ENCODE assay signal across 12 mouse cellular contexts in genomic region chr7:31084140-31084539, GRCm38 (mm10). TPM values are rescaled to one million over a fixed set of nuclear protein-coding genes. Genes with fewer than 3 reads are reported as not detected.
A peak's percentile ranks its signal among the peaks of the same experiment; 100 is the strongest.
DNase-seq lines count a peak whose midpoint lies in the region; ATAC-seq lines count a peak whose summit lies in the region.
"Had no signal": no experiment of that assay in that cellular context is flagged by ENCODE, and none has a peak within 500 bp of the region (broad histone marks: within the 10 kb centered on the region; RNA-seq: fewer than 3 reads in every experiment).

No protein-coding gene starts in this region.

- peaks cover 5% of the 10 kb centered on the region; the same call in 1 of the 2 replicates for H3K9me3 ChIP-seq in hindbrain, embryonic 10.5 days
- no peaks in the 10 kb centered on the region for H3K9me3 ChIP-seq in hindbrain, embryonic 16.5 days (ENCODE audit: control insufficient read depth, low read length)
- no peaks in the 10 kb centered on the region for H3K9me3 ChIP-seq in lung, embryonic 16.5 days (ENCODE audit: control insufficient read depth, low read length)
- H3K9me3 ChIP-seq in hindbrain, embryonic 15.5 days, result no peaks in the 10 kb centered on the region
- no peaks in the 10 kb centered on the region for H3K9me3 ChIP-seq in stomach, embryonic 14.5 days (ENCODE audit: control insufficient read depth, low read depth, low read length)
- no peaks in the 10 kb centered on the region for H3K9me3 ChIP-seq in midbrain, embryonic 11.5 days (ENCODE audit: control insufficient read depth, low read length)

- no peaks in the 10 kb centered on the region for H3K27me3 ChIP-seq in hindbrain, embryonic 10.5 days (ENCODE audit: insufficient read depth, poor library complexity, severe bottlenecking)
- no peaks in the 10 kb centered on the region for H3K27me3 ChIP-seq in hindbrain, embryonic 16.5 days (replicated peaks; ENCODE audit: control insufficient read depth, insufficient read depth, low read length)
- H3K27me3 ChIP-seq in lung, embryonic 16.5 days (ENCODE audit: control insufficient read depth, insufficient read depth, low read depth, low read length), result no peaks in the 10 kb centered on the region
- no peaks in the 10 kb centered on the region for H3K27me3 ChIP-seq in hindbrain, embryonic 15.5 days
- no peaks in the 10 kb centered on the region for H3K27me3 ChIP-seq in stomach, embryonic 14.5 days (ENCODE audit: control insufficient read depth, insufficient read depth, low read length)
- no peaks in the 10 kb centered on the region for H3K27me3 ChIP-seq in midbrain, embryonic 11.5 days (ENCODE audit: control insufficient read depth, insufficient read depth, low read length)
- H3K27me3 ChIP-seq: forebrain, embryonic 13.5 days had no signal

- H3K4me1 ChIP-seq in hindbrain, embryonic 10.5 days (replicated peaks), result peaks cover 36% of the 10 kb centered on the region
- peaks cover 4% of the 10 kb centered on the region for H3K4me1 ChIP-seq in hindbrain, embryonic 16.5 days (ENCODE audit: control insufficient read depth, insufficient read depth, low read depth, low read length)
- peaks cover 9% of the 10 kb centered on the region for H3K4me1 ChIP-seq in lung, embryonic 16.5 days (replicated peaks; ENCODE audit: control insufficient read depth, insufficient read depth, low read length)
- H3K4me1 ChIP-seq in hindbrain, embryonic 15.5 days (replicated peaks), result no peaks in the 10 kb centered on the region
- peaks cover 15% of the 10 kb centered on the region; the same call in 1 of the 2 replicates for H3K4me1 ChIP-seq in stomach, embryonic 14.5 days (ENCODE audit: control insufficient read depth, insufficient read depth, low read length)
- peaks cover 4% of the 10 kb centered on the region; the same call in 1 of the 2 replicates for H3K4me1 ChIP-seq in midbrain, embryonic 11.5 days (ENCODE audit: control insufficient read depth, insufficient read depth, low read length)

- H3K36me3 ChIP-seq in hindbrain, embryonic 10.5 days, result no peaks in the 10 kb centered on the region
- H3K36me3 ChIP-seq in hindbrain, embryonic 16.5 days (ENCODE audit: control insufficient read depth, insufficient read depth, low read length), result no peaks in the 10 kb centered on the region
- H3K36me3 ChIP-seq in lung, embryonic 16.5 days (ENCODE audit: control insufficient read depth, insufficient read depth, low read length), result no peaks in the 10 kb centered on the region
- no peaks in the 10 kb centered on the region for H3K36me3 ChIP-seq in hindbrain, embryonic 15.5 days
- H3K36me3 ChIP-seq in stomach, embryonic 14.5 days (ENCODE audit: control insufficient read depth, insufficient read depth, low read length), result no peaks in the 10 kb centered on the region
- no peaks in the 10 kb centered on the region for H3K36me3 ChIP-seq in midbrain, embryonic 11.5 days (ENCODE audit: control insufficient read depth, insufficient read depth, low read length)

- no peak overlapping the region for H3K9ac ChIP-seq in hindbrain, embryonic 16.5 days (ENCODE audit: low read depth, low read length)
- H3K9ac ChIP-seq in lung, embryonic 16.5 days (ENCODE audit: low read length), result no peak overlapping the region
- no peak overlapping the region for H3K9ac ChIP-seq in hindbrain, embryonic 15.5 days
- no peak overlapping the region for H3K9ac ChIP-seq in stomach, embryonic 14.5 days (replicated peaks; ENCODE audit: low read depth, low read length)
- no peak overlapping the region for H3K9ac ChIP-seq in midbrain, embryonic 11.5 days (ENCODE audit: low read length)
- H3K9ac ChIP-seq: forebrain, embryonic 13.5 days had no signal

- ATAC-seq in hindbrain, embryonic 16.5 days, result no peak
- peak; percentile 69 for ATAC-seq in lung, embryonic 16.5 days (ENCODE audit: low read depth)
- no peak for ATAC-seq in hindbrain, embryonic 15.5 days (ENCODE audit: low FRiP score, low read depth)
- no peak for ATAC-seq in stomach, embryonic 14.5 days (ENCODE audit: insufficient number of reproducible peaks, insufficient read depth, low FRiP score, low read depth)
- no peak for ATAC-seq in midbrain, embryonic 11.5 days (ENCODE audit: low FRiP score)
- ATAC-seq: forebrain, embryonic 13.5 days had no signal

- DNase-seq in hindbrain, embryonic 10.5 days (ENCODE audit: low spot score), result no peak
- no peak for DNase-seq in lung, postnatal 10 days
- DNase-seq in natural killer cell, adult 2 months (ENCODE audit: low spot score in 2 of 2), result no peak
- no peak for DNase-seq in midbrain, embryonic 11.5 days (ENCODE audit: low spot score, missing footprints)
- DNase-seq: cerebellum, postnatal 10 days; heart, adult 18-20 months; right cerebral cortex, adult 18-20 months had no signal

- no peak overlapping the region for H3K4me3 ChIP-seq in hindbrain, embryonic 10.5 days
- no peak overlapping the region for H3K4me3 ChIP-seq in hindbrain, embryonic 16.5 days (ENCODE audit: low read length)
- no peak overlapping the region for H3K4me3 ChIP-seq in lung, embryonic 16.5 days (ENCODE audit: low read length)
- H3K4me3 ChIP-seq in hindbrain, embryonic 15.5 days, result no peak overlapping the region
- H3K4me3 ChIP-seq in stomach, embryonic 14.5 days (ENCODE audit: low read depth, low read length), result no peak overlapping the region
- H3K4me3 ChIP-seq in midbrain, embryonic 11.5 days (ENCODE audit: low read depth, low read length), result no peak overlapping the region
- H3K4me3 ChIP-seq: forebrain, embryonic 13.5 days had no signal

- peak overlapping the region; percentile 74 for H3K27ac ChIP-seq in hindbrain, embryonic 10.5 days
- H3K27ac ChIP-seq in hindbrain, embryonic 16.5 days (ENCODE audit: low read depth, low read length), result no peak overlapping the region
- 0 out of 2 replicates have a peak overlapping the region, but pooled peaks have one; percentile 0 for H3K27ac ChIP-seq in lung, embryonic 16.5 days (ENCODE audit: low read length)
- H3K27ac ChIP-seq in hindbrain, embryonic 15.5 days (replicated peaks), result peak overlapping the region; percentile 32; the same call in 1 of the 2 replicates
- peak overlapping the region; percentile 75 for H3K27ac ChIP-seq in stomach, embryonic 14.5 days (ENCODE audit: low read length)
- H3K27ac ChIP-seq in midbrain, embryonic 11.5 days (ENCODE audit: low read depth, low read length), result no peak overlapping the region
- H3K27ac ChIP-seq: forebrain, embryonic 13.5 days had no signal

- H3K4me2 ChIP-seq in hindbrain, embryonic 16.5 days (ENCODE audit: low read length), result no peak overlapping the region
- H3K4me2 ChIP-seq in lung, embryonic 16.5 days (ENCODE audit: low read depth, low read length), result no peak overlapping the region
- no peak overlapping the region for H3K4me2 ChIP-seq in hindbrain, embryonic 15.5 days
- H3K4me2 ChIP-seq in stomach, embryonic 14.5 days (replicated peaks; ENCODE audit: low read depth, low read length), result no peak overlapping the region
- no peak overlapping the region for H3K4me2 ChIP-seq in midbrain, embryonic 11.5 days
- H3K4me2 ChIP-seq: forebrain, embryonic 13.5 days had no signal

- whole genome bisulfite sequencing in hindbrain, embryonic 10.5 days, result 57% methylated on average over 9 of the region's 9 CpGs
- 54% methylated on average over 9 of the region's 9 CpGs for WGBS in hindbrain, embryonic 16.5 days
- 36% methylated on average over 9 of the region's 9 CpGs for WGBS in lung, embryonic 16.5 days
- WGBS in hindbrain, embryonic 15.5 days, result 52% methylated on average over 9 of the region's 9 CpGs
- WGBS in stomach, embryonic 14.5 days, result 35% methylated on average over 9 of the region's 9 CpGs
- 64% methylated on average over 9 of the region's 9 CpGs for WGBS in midbrain, embryonic 11.5 days

RNA-seq across cellular contexts. Expression of gene Fxyd3, which starts 7.6 kb away (rescaled TPM):
- 7.9 and 10.8 TPM in 2 replicates for polyA plus RNA-seq in hindbrain, embryonic 10.5 days (2016; fragmentation: Nextera tagmentation; extraction: Ambion mirVana)
- 0.43 and 0.95 TPM in 2 replicates for polyA plus RNA-seq in hindbrain, embryonic 16.5 days (2015; fragmentation: Nextera tagmentation; extraction: Ambion mirVana)
- polyA plus RNA-seq in lung, embryonic 16.5 days (2015; fragmentation: Nextera tagmentation; extraction: Ambion mirVana), result 76.9 and 84.8 TPM in 2 replicates
- polyA plus RNA-seq in hindbrain, embryonic 15.5 days (2015; fragmentation: Nextera tagmentation; extraction: Ambion mirVana), result 0.31 TPM in 1 of 2 replicates, not detected in the other
- polyA plus RNA-seq in stomach, embryonic 14.5 days (2014; fragmentation: Nextera tagmentation; extraction: Ambion mirVana), result 458 and 479 TPM in 2 replicates
- 1.8 and 2.3 TPM in 2 replicates for polyA plus RNA-seq in midbrain, embryonic 11.5 days (2014; fragmentation: Nextera tagmentation; extraction: Ambion mirVana)
- polyA plus RNA-seq: forebrain, embryonic 13.5 days had no signal

RNA-seq across cellular contexts. Expression of gene Lgi4, which starts 25.0 kb away (rescaled TPM):
- polyA plus RNA-seq in hindbrain, embryonic 10.5 days (2016; fragmentation: Nextera tagmentation; extraction: Ambion mirVana), result 2.3 and 6.3 TPM in 2 replicates
- polyA plus RNA-seq in hindbrain, embryonic 16.5 days (2015; fragmentation: Nextera tagmentation; extraction: Ambion mirVana), result 0.50 and 0.65 TPM in 2 replicates
- polyA plus RNA-seq in lung, embryonic 16.5 days (2015; fragmentation: Nextera tagmentation; extraction: Ambion mirVana), result 0.14 and 0.38 TPM in 2 replicates
- polyA plus RNA-seq in hindbrain, embryonic 15.5 days (2015; fragmentation: Nextera tagmentation; extraction: Ambion mirVana), result 0.57 and 1.0 TPM in 2 replicates
- polyA plus RNA-seq in stomach, embryonic 14.5 days (2014; fragmentation: Nextera tagmentation; extraction: Ambion mirVana), result 0.78 and 1.7 TPM in 2 replicates
- polyA plus RNA-seq in midbrain, embryonic 11.5 days (2014; fragmentation: Nextera tagmentation; extraction: Ambion mirVana), result 0.58 and 0.85 TPM in 2 replicates

RNA-seq across cellular contexts. Expression of gene Fxyd1, which starts 27.1 kb away (rescaled TPM):
- 14.0 and 17.1 TPM in 2 replicates for polyA plus RNA-seq in hindbrain, embryonic 10.5 days (2016; fragmentation: Nextera tagmentation; extraction: Ambion mirVana)
- polyA plus RNA-seq in hindbrain, embryonic 16.5 days (2015; fragmentation: Nextera tagmentation; extraction: Ambion mirVana), result 69.4 and 89.9 TPM in 2 replicates
- 105 and 119 TPM in 2 replicates for polyA plus RNA-seq in lung, embryonic 16.5 days (2015; fragmentation: Nextera tagmentation; extraction: Ambion mirVana)
- 46.2 and 55.7 TPM in 2 replicates for polyA plus RNA-seq in hindbrain, embryonic 15.5 days (2015; fragmentation: Nextera tagmentation; extraction: Ambion mirVana)
- 86.7 and 99.3 TPM in 2 replicates for polyA plus RNA-seq in stomach, embryonic 14.5 days (2014; fragmentation: Nextera tagmentation; extraction: Ambion mirVana)
- 4.8 and 5.4 TPM in 2 replicates for polyA plus RNA-seq in midbrain, embryonic 11.5 days (2014; fragmentation: Nextera tagmentation; extraction: Ambion mirVana)

RNA-seq across cellular contexts. Expression of gene Hpn, which starts 30.9 kb away (rescaled TPM):
- 3.0 and 4.5 TPM in 2 replicates for polyA plus RNA-seq in hindbrain, embryonic 10.5 days (2016; fragmentation: Nextera tagmentation; extraction: Ambion mirVana)
- 0.61 and 0.75 TPM in 2 replicates for polyA plus RNA-seq in hindbrain, embryonic 16.5 days (2015; fragmentation: Nextera tagmentation; extraction: Ambion mirVana)
- polyA plus RNA-seq in lung, embryonic 16.5 days (2015; fragmentation: Nextera tagmentation; extraction: Ambion mirVana), result 17.4 and 23.2 TPM in 2 replicates
- 0.51 and 0.56 TPM in 2 replicates for polyA plus RNA-seq in hindbrain, embryonic 15.5 days (2015; fragmentation: Nextera tagmentation; extraction: Ambion mirVana)
- polyA plus RNA-seq in stomach, embryonic 14.5 days (2014; fragmentation: Nextera tagmentation; extraction: Ambion mirVana), result 23.0 TPM in 2 replicates
- 0.44 and 1.2 TPM in 2 replicates for polyA plus RNA-seq in midbrain, embryonic 11.5 days (2014; fragmentation: Nextera tagmentation; extraction: Ambion mirVana)
- polyA plus RNA-seq: forebrain, embryonic 13.5 days had no signal

RNA-seq across cellular contexts. Expression of gene Fxyd7, which starts 32.9 kb away (rescaled TPM):
- 1.4 and 7.6 TPM in 2 replicates for polyA plus RNA-seq in hindbrain, embryonic 10.5 days (2016; fragmentation: Nextera tagmentation; extraction: Ambion mirVana)
- polyA plus RNA-seq in hindbrain, embryonic 16.5 days (2015; fragmentation: Nextera tagmentation; extraction: Ambion mirVana), result 324 and 417 TPM in 2 replicates
- 4.9 and 5.6 TPM in 2 replicates for polyA plus RNA-seq in lung, embryonic 16.5 days (2015; fragmentation: Nextera tagmentation; extraction: Ambion mirVana)
- 265 and 282 TPM in 2 replicates for polyA plus RNA-seq in hindbrain, embryonic 15.5 days (2015; fragmentation: Nextera tagmentation; extraction: Ambion mirVana)
- polyA plus RNA-seq in stomach, embryonic 14.5 days (2014; fragmentation: Nextera tagmentation; extraction: Ambion mirVana), result 35.7 and 42.2 TPM in 2 replicates
- 5.4 and 6.2 TPM in 2 replicates for polyA plus RNA-seq in midbrain, embryonic 11.5 days (2014; fragmentation: Nextera tagmentation; extraction: Ambion mirVana)

Comparison
In these comparisons a context has a peak if more than half of its experiments do, and no peak if none do; other contexts are left out.
1. H3K27ac ChIP-seq: peak in hindbrain, embryonic 10.5 days (single experiment), lung, embryonic 16.5 days (single experiment), hindbrain, embryonic 15.5 days (single experiment) and stomach, embryonic 14.5 days (single experiment); none in hindbrain, embryonic 16.5 days (single experiment) and midbrain, embryonic 11.5 days (single experiment).